Mouse (Mus musculus): ENCODE data around the gene Klkb1.

Gene Klkb1

GRCm38 (mm10) chr8:45268485-45268884 is 26.2 kb downstream of the Klkb1 start:
- no peak for DNase-seq (ENCODE audit: extremely low spot score)

DNA sequence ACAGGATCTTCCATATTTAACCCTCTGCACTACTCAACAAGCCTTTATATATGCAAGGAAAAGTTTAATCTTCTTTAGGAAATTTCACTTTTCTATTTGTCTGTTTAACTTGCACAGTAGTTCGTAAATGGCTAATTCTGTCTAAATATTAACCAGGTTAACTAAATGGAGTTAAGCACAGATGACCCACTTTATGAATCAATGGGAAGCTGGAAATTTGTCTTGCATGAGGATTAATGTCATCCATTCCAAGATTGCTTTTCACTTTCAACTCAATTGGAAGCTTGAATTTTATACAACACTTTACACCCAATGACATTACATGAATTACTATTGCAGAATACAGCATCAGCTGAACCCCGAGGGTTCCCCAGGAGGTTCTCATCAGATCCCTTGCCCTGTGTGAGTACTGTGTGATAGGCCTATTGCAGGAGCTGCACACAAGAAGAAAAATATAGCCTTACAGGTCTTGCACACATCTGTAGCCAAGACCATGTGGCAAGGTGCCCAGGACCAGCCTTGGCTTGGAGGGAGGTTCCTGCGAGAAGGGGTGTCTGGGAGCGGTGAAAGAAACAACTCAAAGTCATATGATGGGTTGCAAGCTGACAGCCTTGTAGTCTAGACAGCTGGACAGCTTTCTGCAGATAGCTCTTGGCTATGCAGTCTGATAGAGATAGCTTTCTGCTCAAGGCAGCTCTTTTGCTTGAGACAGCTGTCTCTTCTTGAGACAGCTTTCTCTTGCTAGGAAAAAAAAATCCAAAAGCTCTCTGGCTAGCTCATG is 26.9 kb downstream of the Klkb1 start:
- DNase-seq (ENCODE audit: extremely low spot score): no peak

DNA sequence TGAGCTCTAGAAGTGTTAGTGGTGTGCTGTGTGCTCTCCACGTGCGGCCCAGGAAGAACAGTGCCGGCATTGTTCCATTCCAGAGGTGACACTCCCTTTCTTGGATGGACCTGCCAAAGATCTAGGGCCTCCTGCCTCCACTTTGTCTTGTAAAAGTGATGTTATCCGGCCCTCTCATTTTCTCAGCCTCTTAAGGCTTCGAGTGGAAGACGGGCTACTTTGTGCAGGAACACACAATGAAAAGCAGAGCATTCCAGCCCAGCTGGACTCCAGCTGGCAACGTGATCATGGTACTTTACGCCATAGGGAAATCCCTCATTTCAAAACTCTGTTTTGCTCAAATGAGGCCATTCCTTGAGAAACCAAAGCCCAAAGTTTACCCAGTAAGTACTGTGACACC is 27.7 kb downstream of the Klkb1 start:
- no peak for DNase-seq (ENCODE audit: extremely low spot score)

DNA sequence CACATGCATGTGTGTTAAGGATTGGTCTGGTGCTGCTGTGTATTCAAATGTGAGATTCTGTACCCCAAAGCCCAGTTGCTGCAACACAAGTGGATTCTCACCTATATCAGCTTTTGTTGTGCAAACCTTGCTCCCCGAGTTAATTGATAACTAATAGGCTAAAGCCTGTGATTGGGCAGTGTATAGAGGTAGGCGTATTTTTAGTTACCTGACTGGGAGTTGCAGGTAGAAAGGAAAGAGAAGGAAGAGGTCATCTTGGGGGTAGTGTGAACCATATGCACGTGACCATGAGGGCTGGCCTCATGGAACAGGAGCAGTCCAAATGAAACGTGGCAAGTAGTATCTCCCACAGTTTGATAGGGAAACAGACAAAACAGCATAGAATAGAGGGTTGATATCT is 29.7 kb downstream of the Klkb1 start:
- no peak for DNase-seq (ENCODE audit: extremely low spot score)

DNA sequence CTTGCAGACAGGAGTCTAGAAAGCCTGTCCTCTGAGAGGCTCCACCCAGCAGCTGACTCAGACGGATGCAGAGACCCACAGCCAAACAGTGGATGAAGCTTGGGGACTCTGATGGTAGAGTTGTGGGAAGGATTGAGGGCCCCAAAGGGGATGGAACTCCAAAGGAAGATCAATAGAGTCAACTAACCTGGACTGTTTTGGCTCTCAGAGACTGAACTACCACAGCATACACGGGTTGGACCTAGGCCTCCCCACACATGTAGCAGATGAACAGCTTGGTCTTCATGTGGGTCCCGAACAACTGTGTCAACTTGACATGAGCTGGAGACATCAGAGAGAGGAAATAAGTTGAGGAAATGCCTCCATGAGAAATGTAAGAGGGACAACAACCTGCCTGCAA is 31.8 kb downstream of the Klkb1 start:
- DNase-seq (ENCODE audit: extremely low spot score): no peak

DNA sequence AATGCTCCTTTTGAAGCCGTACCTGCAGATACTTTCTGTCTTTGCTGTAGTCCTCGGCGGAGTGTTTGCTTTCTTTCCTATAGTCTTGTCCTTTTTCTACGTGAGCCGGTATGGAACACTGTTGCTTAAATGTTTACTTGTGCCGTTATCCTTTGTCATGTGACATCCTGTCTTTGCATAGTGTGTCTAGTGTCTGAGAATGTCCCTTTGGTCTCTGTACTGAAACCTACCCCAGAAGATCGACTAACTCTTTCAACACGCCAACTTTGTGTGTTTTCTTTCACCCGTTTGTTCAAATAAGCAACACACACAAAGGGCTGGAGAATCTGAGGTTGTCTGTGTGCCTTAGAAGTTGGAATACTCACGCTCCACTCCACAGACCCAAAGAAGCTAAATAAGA is 32.7 kb downstream of the Klkb1 start, which contains the start of gene F11:
Gene F11, minus strand, starts transcription at position 112 of the 400 bp plus-strand sequence.
- no peak for DNase-seq (ENCODE audit: extremely low spot score)

DNA sequence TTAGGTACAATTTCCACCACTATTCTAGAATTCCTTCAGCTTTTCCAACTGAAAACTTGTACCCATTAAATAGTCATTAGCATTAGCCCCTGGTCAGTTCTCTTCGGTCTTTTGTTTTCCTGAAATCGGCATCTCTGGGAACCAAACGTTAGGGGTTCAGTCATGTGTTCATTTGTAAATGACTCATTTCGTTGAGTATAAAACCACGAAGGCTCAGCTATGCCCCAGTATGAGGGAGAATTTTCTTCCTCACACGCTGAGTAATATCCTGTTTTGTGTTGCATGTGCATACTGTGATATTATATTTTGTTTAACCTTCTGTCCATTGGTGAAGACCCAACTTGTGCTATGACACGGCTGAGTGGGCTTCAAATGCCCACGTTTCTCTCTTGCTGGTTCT is 36.2 kb downstream of the Klkb1 start:
- DNase-seq (ENCODE audit: extremely low spot score): no peak

DNA sequence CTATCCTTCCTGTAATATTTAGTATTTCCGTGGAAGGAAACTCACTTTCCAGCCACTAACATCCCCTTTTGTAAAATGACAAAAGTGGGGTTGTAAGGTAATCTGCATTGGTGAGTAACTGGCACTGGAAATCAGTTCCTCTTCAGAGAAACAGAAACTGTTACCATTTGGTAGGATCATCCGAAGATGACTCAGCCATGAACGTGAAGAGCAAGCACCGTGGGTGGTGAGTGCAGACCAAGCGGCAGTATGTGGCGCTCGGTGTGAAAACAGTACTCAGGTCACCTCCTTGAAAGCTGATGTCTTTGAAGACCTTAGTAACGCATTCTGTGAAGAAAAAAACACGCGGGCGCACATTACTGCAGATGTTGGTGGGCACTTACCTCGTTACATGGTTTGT is 39.6 kb downstream of the Klkb1 start:
- no peak for DNase-seq (ENCODE audit: extremely low spot score)

DNA sequence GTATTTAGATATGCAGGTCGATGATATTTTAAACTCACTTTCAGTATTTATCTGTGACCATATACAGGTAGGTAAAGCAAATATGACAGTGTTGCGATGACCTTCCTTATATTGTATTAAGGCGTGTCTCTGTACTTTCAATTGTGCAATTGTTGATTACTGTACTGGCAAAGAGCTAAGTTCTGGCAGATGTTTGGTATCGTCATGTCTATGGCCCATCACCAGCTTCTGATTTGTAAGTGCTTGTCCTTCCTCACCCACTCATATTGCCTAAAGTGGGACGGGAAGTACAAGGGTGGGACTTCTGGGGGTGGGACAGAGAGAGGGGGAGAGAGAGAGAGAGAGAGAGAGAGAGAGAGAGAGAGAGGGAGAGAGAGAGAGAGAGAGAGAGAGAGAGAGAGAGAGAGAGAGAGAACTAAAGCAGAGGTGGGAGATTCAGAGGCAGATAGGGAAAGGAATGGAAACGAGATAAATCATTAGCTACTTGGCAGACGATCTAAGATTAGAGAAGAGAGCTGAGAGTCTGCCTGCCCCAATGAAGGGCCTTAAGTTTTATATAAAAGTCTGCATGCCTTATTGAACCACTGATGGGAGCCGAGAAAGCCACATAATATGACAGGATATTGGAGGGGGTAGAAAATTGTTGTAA is 40.3 kb downstream of the Klkb1 start:
- no peak for DNase-seq (ENCODE audit: extremely low spot score)

- no peak for DNase-seq (ENCODE audit: extremely low spot score)
Measured at GRCm38 (mm10) chr8:45253586-45253985, 41.1 kb downstream of the Klkb1 start.

- no peak for DNase-seq (ENCODE audit: extremely low spot score)
Measured at GRCm38 (mm10) chr8:45253111-45253510, 41.5 kb downstream of the Klkb1 start.

DNA sequence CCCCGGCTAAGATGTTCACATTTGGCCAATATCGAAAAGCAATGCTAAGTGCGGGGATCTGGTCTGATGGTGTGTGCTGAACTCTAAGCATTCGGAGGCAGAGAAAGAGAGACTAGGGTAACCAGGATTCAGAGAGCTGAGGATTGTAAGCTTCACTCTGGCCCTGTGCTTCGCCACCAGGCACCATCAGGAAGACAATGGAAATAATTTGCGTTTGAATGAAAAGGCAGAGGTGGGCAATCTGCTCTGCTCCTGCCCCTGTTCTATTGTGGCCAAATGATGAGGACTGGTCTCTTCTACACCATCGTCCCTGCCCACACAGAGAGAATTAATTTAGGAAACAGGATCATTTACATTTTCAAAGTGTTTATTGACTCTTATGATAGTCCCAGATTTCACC is 48.4 kb downstream of the Klkb1 start:
- DNase-seq (ENCODE audit: extremely low spot score): no peak

DNA sequence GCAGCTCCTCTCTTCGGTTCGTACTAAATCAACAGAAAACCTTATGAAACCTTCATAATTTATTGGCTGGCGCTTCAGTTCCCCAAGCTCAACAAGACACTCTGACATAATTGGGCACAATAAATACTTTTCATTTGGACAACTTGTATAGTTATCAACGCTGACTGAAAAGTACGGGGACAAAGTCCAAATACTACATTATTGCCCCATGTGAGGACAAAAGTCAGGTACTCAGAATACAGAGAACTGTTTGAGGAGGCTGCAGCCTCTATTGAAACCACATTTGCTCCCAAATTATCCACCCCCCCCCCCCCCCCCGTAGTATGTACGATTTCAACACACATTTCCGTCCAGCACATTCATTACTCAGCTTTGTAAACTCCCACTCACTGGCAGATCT is 55.3 kb downstream of the Klkb1 start:
- no peak for DNase-seq (ENCODE audit: extremely low spot score)

GRCm38 (mm10) chr8:45238282-45238681 is 56.4 kb downstream of the Klkb1 start:
- DNase-seq (ENCODE audit: extremely low spot score): peak; percentile 43

DNA sequence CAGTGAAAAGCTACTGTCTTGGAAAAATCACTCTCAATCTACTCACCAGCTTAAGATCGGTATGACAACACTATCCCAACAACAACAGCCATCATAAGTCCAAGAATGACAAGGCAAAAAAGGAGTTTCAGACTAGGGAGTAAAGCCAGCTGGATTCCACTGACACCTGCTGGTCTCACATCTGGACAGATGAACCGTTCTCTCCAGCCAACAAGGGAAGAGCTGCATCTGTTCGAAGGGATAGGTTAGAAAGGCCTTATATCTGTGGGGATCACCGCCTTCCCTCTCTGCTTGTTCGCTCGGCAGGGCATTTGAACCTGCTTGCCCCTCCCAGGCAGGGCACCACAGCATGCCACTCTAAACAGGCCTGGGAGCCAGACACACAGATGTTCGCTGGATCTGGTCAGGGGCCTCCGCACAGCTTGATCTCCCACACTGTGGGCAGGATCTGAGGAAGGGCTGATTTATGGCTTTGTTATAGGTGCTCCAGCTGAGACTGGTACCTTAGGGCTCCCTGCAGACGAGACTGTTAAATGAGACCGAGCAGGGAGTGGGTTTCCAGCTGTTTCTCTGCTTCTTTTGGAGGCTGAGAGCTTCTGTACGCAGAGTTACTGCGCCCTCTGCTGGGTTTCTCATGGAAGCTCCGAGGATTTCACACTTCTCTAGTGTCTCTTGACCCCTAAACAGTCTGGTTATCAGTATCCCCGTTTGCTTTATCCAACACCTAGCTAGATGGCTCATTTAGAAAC is 58.3 kb downstream of the Klkb1 start:
- peak; percentile 56 for DNase-seq (ENCODE audit: extremely low spot score)

- DNase-seq (ENCODE audit: extremely low spot score): no peak
Measured at GRCm38 (mm10) chr8:45235228-45235627, 59.4 kb downstream of the Klkb1 start.

- no peak for DNase-seq (ENCODE audit: extremely low spot score)
Measured at GRCm38 (mm10) chr8:45233256-45233655, 61.4 kb downstream of the Klkb1 start.

Data from embryo, embryonic 9.5 days (tissue).